Mouse (Mus musculus): ENCODE results near the gene Rnf130.

Gene Rnf130

GRCm38 (mm10) chr11:50024445-50024832 is 707 bp upstream of the Rnf130 start:
- no peak for DNase-seq (ENCODE audit: low spot score)

DNA sequence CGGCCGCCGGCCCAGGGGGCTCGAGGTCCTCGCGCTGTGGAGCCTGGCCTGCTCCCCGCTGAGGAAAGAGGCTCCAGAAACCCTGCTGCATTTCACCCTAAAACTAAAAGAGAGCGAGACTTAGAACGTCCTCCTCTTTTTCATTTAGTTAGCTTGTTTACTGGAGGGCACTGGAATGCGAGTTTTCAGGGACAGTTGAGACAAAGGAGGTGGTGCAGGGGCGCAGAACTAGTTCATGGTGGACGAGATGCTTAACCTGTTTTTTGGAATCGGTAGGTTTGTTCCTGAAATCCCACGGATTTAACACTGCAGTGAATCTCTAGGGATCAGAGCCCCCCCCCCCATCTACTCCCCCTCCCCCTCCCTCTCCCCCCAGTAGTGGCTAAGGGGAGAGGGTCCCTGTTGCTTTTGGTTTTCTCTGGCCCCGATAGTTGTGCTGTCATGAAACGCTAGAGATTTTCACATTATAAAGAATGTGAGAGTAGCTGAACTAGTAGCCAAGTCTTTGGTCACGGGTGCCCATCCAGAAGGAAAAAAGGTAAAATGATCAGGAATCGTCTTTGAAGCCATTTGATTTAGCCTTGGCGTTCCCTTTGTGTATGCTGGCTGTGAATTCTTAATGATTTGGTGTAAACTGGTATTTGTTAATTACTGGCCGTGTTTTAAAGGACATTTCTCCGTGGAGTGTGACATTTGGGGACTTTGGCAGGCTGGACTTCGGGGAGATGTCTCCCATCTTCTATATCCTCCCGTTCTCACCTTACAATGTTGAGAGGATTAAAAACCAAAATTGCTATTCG is 775 bp downstream of the Rnf130 start:
- DNase-seq (ENCODE audit: low spot score): no peak

DNA sequence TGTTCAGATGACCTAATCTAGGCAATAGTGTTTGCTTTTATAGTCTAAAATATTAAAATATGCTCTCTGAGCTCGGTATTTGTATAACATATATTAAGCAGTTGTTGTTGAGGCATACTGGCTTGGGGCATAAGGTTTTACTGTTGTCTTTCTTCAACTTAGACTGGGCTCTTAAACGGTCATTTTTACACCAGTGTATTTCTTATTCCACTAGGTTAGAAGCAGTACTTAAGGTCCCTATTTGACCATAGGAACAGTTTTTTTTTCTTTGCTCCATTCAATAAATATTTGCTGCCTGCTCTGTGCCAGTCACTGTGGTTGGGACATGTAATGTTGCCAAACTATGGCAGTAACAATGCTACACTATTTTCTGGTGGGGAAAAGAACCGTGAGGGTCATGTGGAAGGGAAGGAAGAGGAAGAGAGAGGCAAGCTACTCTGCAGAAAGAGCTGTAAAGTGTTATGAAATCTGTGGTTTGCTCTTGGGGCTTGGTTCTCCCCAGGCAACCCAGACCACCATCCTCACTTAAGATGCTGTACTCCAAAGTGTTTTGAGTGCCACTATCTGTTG is 1.5 kb downstream of the Rnf130 start:
- no peak for DNase-seq (ENCODE audit: low spot score)

DNA sequence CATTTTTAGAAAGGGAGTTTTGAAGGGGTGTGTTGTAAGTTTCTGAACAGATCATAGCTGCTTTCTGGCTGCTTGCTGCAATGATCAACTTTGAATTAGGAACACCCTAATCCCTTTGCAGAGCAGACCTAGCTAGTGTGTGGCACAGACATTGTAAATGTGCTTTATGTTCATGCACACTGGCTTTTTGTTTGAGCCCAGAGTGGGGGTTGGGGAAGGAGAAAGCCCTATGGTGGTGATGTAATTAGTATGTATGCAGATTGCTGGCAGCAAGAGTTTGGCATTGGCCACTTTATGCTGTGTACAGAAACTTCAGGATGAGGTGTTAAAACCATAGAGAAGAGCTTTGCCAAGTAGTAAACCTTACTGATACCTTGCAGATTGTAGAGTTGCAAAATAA is 3.3 kb downstream of the Rnf130 start:
- no peak for DNase-seq (ENCODE audit: low spot score)

DNA sequence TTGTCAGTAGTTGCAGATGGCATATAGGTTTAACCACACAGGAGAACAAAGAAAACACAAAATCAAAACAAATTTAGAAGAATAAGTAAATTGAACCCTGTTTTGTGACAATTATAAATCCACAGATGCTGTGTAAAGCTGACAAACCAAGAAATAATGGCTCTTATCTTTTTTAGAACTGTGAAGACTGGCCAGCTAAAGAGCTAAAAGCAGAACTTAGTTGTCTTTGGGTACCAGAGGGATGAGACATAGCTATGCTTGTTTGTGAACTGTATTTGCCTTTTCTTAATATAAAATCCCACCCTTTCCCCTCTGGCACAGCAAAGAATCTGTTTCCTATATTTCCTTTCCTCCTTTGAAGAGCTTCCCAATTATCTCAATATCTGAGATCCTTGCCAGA is 9.0 kb downstream of the Rnf130 start:
- no peak for DNase-seq (ENCODE audit: low spot score)

- DNase-seq (ENCODE audit: low spot score): no peak
Observed at GRCm38 (mm10) chr11:50035726-50036125, 10.6 kb downstream of the Rnf130 start.

- DNase-seq (ENCODE audit: low spot score): no peak
Observed at GRCm38 (mm10) chr11:50036781-50037460, 11.8 kb downstream of the Rnf130 start.

DNA sequence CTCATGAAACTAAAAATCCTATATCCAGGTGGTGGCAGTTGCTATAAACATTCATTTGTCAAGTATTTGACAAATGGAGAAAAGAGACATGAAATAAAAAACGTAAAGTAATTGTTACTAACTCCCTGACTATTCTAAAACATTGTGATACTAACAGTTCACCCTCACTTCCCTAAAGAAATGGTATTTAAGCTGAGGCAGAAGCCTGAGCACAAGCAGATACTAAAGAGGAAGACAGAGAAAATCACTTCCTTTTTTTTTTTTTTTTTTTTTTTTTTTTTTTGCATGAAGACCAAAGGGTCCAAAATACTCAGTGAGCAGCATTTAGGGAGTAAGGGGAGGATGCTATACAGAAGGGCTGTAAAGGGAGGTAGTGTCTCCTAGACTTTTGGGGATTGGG is 13.6 kb downstream of the Rnf130 start:
- DNase-seq (ENCODE audit: low spot score): no peak

DNA sequence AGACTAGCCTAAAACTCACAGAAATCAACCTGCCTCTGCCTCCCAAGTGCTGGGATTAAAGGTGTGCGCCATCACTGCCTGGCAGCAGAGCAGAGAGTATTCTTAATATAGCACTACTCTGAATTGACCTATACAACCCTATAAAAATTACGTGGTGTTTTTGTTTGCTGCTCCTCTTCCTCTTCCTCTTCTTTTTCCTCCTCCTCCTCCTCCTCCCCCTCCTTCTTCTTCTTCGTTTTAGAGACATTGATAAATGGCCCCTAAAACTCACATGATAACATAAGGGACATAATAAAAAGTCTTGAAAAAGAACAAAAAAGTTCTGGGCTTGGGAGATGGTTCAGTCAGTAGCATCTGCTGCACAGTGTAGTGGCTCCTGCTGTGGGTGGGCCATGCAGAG is 16.0 kb downstream of the Rnf130 start:
- no peak for DNase-seq (ENCODE audit: low spot score)

- no peak for DNase-seq (ENCODE audit: low spot score)
Observed at GRCm38 (mm10) chr11:50042345-50042997, 17.3 kb downstream of the Rnf130 start.

DNA sequence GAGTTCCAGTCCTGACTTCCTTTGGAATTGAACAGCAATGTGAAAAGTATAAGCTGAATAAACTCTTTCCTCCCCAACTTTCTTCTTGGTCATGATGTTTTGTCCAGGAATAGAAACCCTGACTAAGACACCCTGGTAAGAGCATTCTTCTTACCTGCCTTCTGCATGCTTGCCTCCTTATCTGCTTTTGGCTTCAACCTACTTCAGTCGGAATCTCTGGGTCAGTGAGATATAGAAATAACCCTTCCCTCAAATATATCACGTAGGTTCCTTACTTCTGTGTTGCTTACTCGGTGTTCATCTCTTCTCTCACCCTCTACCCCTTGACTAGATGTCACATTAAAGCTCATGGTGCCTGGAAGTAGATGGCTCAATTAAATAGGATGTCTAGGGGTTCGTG is 19.3 kb downstream of the Rnf130 start:
- no peak for DNase-seq (ENCODE audit: low spot score)

DNA sequence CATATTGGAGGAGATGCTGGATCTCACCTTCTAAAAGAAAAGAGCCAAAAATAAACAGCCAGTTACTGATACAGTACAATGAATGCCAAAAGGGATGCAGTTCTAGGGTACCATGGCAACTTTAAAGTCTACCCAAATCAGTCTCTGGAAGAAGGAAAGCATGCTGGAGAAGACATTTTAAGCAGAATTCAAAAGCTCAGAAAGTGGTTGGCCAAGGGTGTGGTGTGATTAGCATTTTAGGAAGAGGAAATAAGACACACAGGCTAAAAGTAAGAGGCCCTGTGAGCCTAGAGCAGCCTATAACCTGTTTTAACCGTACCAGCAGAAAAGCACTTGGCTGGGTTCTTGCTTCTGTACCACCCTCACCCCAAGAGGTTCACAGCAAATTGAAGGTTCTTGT is 22.5 kb downstream of the Rnf130 start:
- DNase-seq (ENCODE audit: low spot score): no peak

GRCm38 (mm10) chr11:50048115-50048514 is 23.0 kb downstream of the Rnf130 start:
- DNase-seq (ENCODE audit: low spot score): no peak

- no peak for DNase-seq (ENCODE audit: low spot score)
Observed at GRCm38 (mm10) chr11:50050392-50050791, 25.2 kb downstream of the Rnf130 start.

- no peak for DNase-seq (ENCODE audit: low spot score)
Observed at GRCm38 (mm10) chr11:50057713-50058112, 32.6 kb downstream of the Rnf130 start.

GRCm38 (mm10) chr11:50058277-50058676 is 33.1 kb downstream of the Rnf130 start:
- DNase-seq (ENCODE audit: low spot score): no peak

DNA sequence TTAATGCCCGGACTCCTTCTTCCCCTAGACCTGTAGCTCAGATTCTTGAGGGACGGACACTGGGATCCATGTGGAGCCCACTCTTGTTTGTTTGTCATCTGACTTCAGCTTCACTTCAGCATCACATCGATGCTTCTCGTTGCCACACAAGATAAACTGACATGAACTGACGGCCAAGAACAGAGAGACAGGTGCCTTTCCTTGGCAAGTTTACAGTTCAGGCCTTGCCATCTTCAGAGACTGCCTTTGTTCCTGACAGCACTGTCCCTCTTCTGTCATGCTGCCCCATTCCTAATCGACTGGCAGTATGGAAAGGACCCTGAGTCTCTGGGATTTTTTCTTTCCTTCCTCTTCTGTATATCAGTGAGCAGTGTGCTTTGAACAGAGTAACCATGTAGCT is 33.9 kb downstream of the Rnf130 start:
- DNase-seq (ENCODE audit: low spot score): no peak

- no peak for DNase-seq (ENCODE audit: low spot score)
Observed at GRCm38 (mm10) chr11:50062116-50062515, 37.0 kb downstream of the Rnf130 start.

GRCm38 (mm10) chr11:50066088-50066487 is 40.9 kb downstream of the Rnf130 start:
- no peak for DNase-seq (ENCODE audit: low spot score)

DNA sequence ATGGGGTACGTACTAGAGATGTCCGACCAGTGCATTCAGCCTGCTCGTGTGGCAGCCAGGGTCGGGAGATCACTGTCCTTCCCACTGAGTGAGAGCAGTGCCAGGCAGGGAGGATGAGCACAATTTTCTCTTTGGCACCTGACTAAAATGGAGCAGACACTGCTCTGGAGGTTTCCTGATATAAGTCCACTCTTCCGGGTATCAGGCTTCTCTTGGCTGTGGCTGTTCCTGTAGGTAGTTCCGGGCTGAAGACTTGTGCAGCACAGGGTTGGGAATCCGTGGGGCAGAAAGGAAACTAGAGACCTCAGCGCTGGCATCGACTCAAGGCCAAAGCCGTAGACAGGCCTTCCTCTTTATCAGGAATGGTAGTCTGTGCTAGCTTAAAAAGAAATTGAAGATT is 48.7 kb downstream of the Rnf130 start:
- DNase-seq (ENCODE audit: low spot score): no peak

DNA sequence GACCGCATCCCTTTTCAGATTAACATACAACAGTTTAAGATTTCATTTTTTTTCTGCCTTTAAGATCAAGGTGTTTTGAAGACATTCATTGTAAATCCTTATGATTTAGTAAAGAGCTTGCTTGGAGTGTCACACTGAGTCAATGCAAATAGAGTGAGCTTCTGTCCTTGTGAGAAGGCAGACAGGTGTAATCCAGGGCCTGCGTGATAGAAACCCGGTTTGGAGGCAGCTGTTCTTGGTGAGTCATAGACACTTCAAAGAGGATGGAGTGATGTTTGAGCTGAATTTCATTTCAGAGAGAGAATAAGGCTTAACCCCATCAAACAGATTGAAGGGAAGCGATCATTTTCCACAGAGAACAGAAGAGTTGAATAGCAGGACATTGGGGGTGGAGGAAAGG is 51.6 kb downstream of the Rnf130 start:
- DNase-seq (ENCODE audit: low spot score): no peak

- no peak for DNase-seq (ENCODE audit: low spot score)
Observed at GRCm38 (mm10) chr11:50081365-50082190, 56.4 kb downstream of the Rnf130 start.
